Mouse (Mus musculus) ES-E14 (cell line): ENCODE data around the gene Mrtfa.

Experiments
- CHD2 ChIP-seq: IDR thresholded peaks from 2 replicates; pipeline ENCODE4 v1.6.1; 2014; ENCODE audit warnings: mild to moderate bottlenecking, low read depth, low read length, inconsistent platforms
- HCFC1 ChIP-seq: IDR thresholded peaks from 2 replicates; pipeline ENCODE4 v1.6.1; 2012; ENCODE audit warnings: low read length, inconsistent platforms, borderline replicate concordance; ENCODE audit not compliant: insufficient read depth
- MAFK ChIP-seq: IDR thresholded peaks from 2 replicates; pipeline ENCODE4 v1.6.1; 2014; ENCODE audit warnings: mild to moderate bottlenecking, low read depth, low read length, inconsistent platforms; ENCODE audit not compliant: insufficient read depth
- ZC3H11A ChIP-seq: IDR thresholded peaks from 2 replicates; pipeline ENCODE4 v1.6.1; 2012; ENCODE audit warnings: low read depth, mild to moderate bottlenecking, inconsistent platforms, low read length, borderline replicate concordance
- ZNF384 ChIP-seq: IDR thresholded peaks from 2 replicates; pipeline ENCODE4 v1.6.1; 2012; ENCODE audit warnings: low read depth, low read length, inconsistent platforms

DNA sequence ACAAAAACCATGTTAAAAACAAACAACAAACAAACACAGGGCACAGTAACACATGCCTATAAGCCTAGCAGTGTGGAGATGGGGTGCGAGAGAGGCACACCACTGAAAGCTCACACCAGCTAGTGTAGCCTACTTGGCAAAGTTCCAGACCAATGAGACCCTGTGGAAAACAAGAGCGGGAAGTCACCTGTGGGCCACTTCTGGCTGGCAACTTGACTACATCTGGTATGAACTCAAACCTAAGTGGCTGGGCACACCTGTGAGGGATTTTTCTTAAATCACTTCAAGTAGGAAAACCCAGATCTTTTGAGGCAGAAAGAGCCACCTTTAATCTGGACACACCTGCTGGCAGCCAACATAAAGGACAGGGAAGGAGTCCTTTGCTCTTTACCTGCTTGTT lies 11.0 kb downstream of the Mrtfa start:
- no peak for TF ChIP-seq HCFC1
- no peak for TF ChIP-seq ZC3H11A
- TF ChIP-seq CHD2, result no peak
- TF ChIP-seq ZNF384, result no peak
- TF ChIP-seq MAFK, result no peak
